Mouse (Mus musculus): ENCODE results near the gene Glyr1.

DNA sequence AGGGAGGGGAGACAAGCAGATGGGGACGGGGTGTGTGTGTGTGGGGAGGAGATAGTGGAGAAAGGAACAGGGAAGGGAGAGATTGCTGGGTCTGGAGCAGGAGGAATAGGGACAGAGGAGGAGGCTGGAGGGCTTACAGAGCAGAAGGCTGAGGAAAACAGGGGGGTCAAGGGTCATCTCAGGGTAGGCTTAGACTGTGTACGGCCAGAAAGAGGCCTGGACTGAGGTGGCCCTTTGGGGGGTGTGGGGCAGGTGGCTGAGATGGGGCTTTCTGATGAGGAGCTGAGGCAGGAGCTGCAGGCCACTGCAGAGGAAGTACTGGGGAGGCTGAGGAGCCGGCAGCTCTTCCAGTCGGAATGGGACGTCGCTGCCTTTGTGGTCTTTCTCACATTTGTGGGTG, 42.2 kb downstream of the Glyr1 start:
- TF ChIP-seq CTCF (IDR thresholded peaks at IDR 0.05; ENCODE audit: low read depth, low read length) (no peak), POLR2A (IDR thresholded peaks at IDR 0.05; ENCODE audit: extremely low read depth, insufficient read depth, low read length) (no peak)
